Mouse (Mus musculus) testis, adult 2 months (tissue): ENCODE data around the gene Tango6.

Source experiments
- CTCF ChIP-seq: fragments of 200-500 bp; IDR thresholded peaks from 2 replicates; pipeline ENCODE4 v1.5.1; 2012; ENCODE audit warnings: low read depth, mild to moderate bottlenecking, inconsistent platforms, low read length, moderate library complexity; ENCODE audit not compliant: control insufficient read depth, insufficient read depth, insufficient replicate concordance
- POLR2A ChIP-seq: fragments of 200-500 bp; IDR thresholded peaks from 2 replicates; pipeline ENCODE4 v1.6.1; 2012; ENCODE audit warnings: low read depth, mild to moderate bottlenecking, inconsistent platforms, low read length, moderate library complexity; ENCODE audit not compliant: control insufficient read depth

DNA sequence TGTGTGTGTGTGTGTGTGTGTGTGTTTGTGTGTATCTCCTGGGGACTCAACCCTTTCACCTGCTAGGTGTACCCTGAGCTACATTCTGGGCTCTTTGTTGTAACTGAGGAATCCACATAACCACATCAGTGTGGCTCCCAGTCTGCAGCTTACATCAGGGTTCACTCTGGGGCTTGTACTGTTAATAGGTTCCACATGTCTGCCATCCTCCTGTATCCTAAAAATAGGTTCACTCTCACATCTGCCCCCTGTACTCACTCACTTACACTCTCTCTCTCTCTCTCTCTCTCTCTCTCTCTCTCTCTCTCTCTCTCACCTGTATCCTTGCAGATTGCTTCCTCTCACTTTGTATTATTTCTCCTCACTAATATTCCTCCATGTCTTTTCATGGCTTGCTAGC is 51.4 kb downstream of the Tango6 start:
- no peak for TF ChIP-seq POLR2A
- no peak for TF ChIP-seq CTCF
